Mouse (Mus musculus): ENCODE results near the gene Gm21860. TPM values are rescaled to one million over a fixed set of nuclear protein-coding genes. Genes with fewer than 3 reads are reported as not detected.
"Not testable (repeated sequence)": the region's sequence is repeated elsewhere in the genome, so short reads cannot be mapped to it uniquely, and the experiment has no call there.

Gene Gm21860
- polyA plus RNA-seq, 1 experiment from 2014 or later = not detected

DNA sequence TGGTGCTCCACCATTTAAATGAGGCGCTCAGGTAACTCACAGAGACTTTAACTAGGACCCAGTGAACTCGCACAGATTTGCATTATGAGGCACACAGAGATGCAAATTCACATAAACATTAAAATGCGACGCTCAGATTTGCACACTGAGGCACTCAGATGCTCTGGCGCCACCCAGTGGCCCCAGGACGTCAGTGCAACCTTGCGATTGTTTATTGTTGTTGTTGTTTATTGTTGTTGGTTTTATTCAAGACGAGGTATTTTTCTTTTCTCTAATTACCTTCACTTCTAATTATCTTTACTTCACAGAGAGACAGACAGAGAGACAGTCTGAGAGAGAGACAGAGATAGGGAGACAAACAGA lies 20.3 kb downstream of the Gm21860 start:
- H3K27me3 ChIP-seq (ENCODE audit: control insufficient read depth, insufficient read depth, low read depth, low read length); H3K27ac ChIP-seq (ENCODE audit: low read length); ATAC-seq; H3K4me1 ChIP-seq (ENCODE audit: control insufficient read depth, insufficient read depth, low read length); H3K4me2 ChIP-seq (ENCODE audit: low read length); H3K4me3 ChIP-seq (ENCODE audit: low read depth, low read length); H3K9ac ChIP-seq (ENCODE audit: low read depth, low read length); H3K36me3 ChIP-seq (ENCODE audit: control insufficient read depth, insufficient read depth, low read length): not testable (repeated sequence)
- H3K9me3 ChIP-seq (replicated peaks; ENCODE audit: control insufficient read depth, low read length, poor library complexity, severe bottlenecking) = peaks cover 13% of the 10 kb centered on the region
- WGBS = 63% methylated on average over 8 of the region's 8 CpGs

DNA sequence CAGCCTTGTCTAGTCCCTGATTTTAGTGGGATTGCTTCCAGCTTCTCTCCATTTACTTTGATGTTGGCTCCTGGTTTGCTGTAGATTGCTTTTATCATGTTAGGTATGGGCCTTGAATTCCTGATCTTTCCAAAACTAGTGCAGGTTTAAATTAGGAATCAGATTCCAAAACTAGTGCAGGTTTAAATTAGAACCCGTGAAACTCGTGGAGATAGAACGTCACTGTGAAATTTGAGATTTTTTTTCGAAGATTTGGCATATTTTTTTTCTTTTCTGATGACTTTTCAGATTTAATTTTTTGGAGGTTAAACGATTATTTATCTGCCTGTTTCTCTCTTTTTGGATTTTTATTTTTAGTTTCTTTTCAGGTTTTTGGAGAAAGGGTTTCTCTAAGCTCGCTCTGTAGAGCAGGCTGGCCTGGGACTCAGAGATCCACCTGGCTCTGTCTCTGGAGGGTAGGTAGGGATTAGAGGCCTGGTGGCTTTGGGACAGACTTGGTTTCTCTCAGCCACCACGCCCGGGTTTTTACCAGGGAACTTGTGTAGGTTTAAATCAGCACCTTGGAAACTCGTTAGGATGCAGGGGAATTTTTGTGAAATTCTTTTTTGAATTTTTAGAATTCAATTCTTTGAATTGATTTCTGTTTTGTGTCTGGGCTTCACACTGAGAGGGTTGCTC lies 20.8 kb downstream of the Gm21860 start:
- H3K4me2 ChIP-seq (ENCODE audit: low read length); ATAC-seq; H3K36me3 ChIP-seq (ENCODE audit: control insufficient read depth, insufficient read depth, low read length); H3K9ac ChIP-seq (ENCODE audit: low read depth, low read length); H3K4me1 ChIP-seq (ENCODE audit: control insufficient read depth, insufficient read depth, low read length); H3K9me3 ChIP-seq (replicated peaks; ENCODE audit: control insufficient read depth, low read length, poor library complexity, severe bottlenecking); H3K4me3 ChIP-seq (ENCODE audit: low read depth, low read length); H3K27me3 ChIP-seq (ENCODE audit: control insufficient read depth, insufficient read depth, low read depth, low read length); H3K27ac ChIP-seq (ENCODE audit: low read length): not testable (repeated sequence)
- WGBS = 88% methylated on average over 9 of the region's 9 CpGs

DNA sequence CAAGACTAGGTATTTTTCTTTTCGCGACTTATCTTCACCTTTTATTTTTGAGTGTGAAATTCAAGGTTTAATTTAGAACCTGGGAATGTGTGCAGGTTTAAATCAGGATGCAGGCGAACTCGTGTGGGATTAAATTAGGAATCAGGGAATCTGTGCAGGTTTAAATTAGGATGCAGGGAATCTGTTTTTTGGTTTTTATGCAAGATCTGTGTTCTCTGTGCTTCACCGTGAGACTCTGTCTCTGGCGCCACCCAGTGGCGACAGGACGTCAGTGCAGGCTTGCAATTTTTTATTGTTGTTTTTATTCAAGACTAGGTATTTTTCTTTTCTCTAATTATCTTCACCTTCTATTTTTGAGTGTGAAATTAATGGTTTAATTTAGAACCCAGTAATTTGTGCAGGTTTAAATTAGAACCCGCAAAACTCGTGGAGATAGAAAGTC lies 22.5 kb downstream of the Gm21860 start:
- H3K9ac ChIP-seq (ENCODE audit: low read depth, low read length); H3K9me3 ChIP-seq (replicated peaks; ENCODE audit: control insufficient read depth, low read length, poor library complexity, severe bottlenecking); H3K27me3 ChIP-seq (ENCODE audit: control insufficient read depth, insufficient read depth, low read depth, low read length); H3K36me3 ChIP-seq (ENCODE audit: control insufficient read depth, insufficient read depth, low read length); H3K4me2 ChIP-seq (ENCODE audit: low read length); H3K4me3 ChIP-seq (ENCODE audit: low read depth, low read length); ATAC-seq; H3K4me1 ChIP-seq (ENCODE audit: control insufficient read depth, insufficient read depth, low read length); H3K27ac ChIP-seq (ENCODE audit: low read length): not testable (repeated sequence)
- 54% methylated on average over 10 of the region's 10 CpGs for WGBS

DNA sequence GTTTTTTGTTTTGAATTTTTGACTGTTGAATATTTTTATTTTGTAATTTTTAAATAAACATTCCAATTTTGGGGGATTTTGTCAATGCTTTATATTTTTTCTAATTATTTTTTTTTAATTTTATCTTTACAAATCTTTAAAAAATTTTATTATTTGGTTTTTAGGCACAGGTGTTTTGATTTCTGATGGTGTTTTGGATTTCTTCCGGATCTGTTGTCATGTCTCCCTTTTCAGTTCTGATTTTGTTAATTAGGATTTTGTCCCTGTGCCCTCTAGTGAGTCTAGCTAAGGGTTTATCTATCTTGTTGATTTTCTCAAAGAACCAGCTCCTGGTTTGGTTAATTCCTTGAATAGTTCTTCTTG lies 23.0 kb downstream of the Gm21860 start:
- 47% methylated on average over 1 of the region's 1 CpGs for WGBS
- H3K9ac ChIP-seq (ENCODE audit: low read depth, low read length); ATAC-seq; H3K4me3 ChIP-seq (ENCODE audit: low read depth, low read length); H3K27ac ChIP-seq (ENCODE audit: low read length); H3K36me3 ChIP-seq (ENCODE audit: control insufficient read depth, insufficient read depth, low read length); H3K27me3 ChIP-seq (ENCODE audit: control insufficient read depth, insufficient read depth, low read depth, low read length); H3K9me3 ChIP-seq (replicated peaks; ENCODE audit: control insufficient read depth, low read length, poor library complexity, severe bottlenecking); H3K4me1 ChIP-seq (ENCODE audit: control insufficient read depth, insufficient read depth, low read length); H3K4me2 ChIP-seq (ENCODE audit: low read length): not testable (repeated sequence)

DNA sequence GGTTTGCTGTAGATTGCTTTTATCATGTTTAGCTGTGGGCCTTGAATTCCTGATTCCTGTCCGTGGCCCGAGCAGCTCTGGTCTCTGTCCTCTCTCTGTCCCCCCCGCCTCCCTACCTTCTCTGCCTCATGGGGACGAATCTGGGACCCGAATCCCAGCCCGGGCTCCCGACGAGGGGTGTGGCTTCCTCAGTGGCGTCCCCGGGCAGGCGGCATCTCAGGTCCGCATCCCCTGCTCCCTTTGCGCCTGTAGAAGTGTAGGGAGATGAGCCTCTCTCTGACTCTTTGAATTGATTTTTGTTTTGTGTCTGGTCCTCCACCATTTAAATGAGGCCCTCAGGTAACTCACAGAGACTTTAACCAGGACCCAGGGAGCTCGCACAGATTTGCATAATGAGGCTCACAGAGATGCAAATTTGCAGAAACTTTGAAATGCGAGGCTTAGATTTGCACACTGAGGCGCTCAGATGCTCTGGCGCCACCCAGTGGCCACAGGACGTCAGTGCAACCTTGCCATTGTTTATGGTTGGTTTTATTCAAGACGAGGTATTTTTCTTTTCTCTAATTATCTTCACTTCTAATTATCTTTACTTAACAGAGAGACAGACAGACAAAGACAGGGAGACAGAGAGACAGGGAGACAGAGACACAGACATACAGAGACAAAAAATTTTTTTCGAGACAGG lies 23.6 kb downstream of the Gm21860 start:
- not testable (repeated sequence) for H3K27me3 ChIP-seq (ENCODE audit: control insufficient read depth, insufficient read depth, low read depth, low read length); H3K9me3 ChIP-seq (replicated peaks; ENCODE audit: control insufficient read depth, low read length, poor library complexity, severe bottlenecking); H3K9ac ChIP-seq (ENCODE audit: low read depth, low read length); H3K27ac ChIP-seq (ENCODE audit: low read length); H3K36me3 ChIP-seq (ENCODE audit: control insufficient read depth, insufficient read depth, low read length); H3K4me1 ChIP-seq (ENCODE audit: control insufficient read depth, insufficient read depth, low read length); H3K4me3 ChIP-seq (ENCODE audit: low read depth, low read length); H3K4me2 ChIP-seq (ENCODE audit: low read length)
- 62% methylated on average over 19 of the region's 20 CpGs for WGBS
- peak; percentile 85; the same call in 1 of the 2 replicates for ATAC-seq

DNA sequence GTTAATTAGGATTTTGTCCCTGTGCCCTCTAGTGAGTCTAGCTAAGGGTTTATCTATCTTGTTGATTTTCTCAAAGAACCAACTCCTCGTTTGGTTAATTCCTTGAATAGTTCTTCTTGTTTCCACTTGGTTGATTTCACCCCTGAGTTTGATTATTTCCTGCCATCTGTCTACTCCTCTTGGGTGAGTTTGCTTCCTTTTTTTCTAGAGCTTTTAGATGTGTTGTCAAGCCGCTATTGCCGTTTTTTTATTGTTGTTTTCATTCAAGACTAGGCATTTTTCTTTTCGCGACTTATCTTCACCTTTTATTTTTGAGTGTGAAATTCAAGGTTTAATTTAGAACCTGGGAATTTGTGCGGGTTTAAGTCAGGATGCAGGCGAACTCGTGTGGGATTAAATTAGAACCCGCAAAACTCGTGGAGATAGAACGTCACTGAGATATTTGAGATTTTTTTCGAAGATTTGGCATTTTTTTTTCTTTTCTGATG lies 24.8 kb downstream of the Gm21860 start:
- H3K4me2 ChIP-seq (ENCODE audit: low read length); H3K27ac ChIP-seq (ENCODE audit: low read length); H3K9me3 ChIP-seq (replicated peaks; ENCODE audit: control insufficient read depth, low read length, poor library complexity, severe bottlenecking); H3K36me3 ChIP-seq (ENCODE audit: control insufficient read depth, insufficient read depth, low read length); H3K9ac ChIP-seq (ENCODE audit: low read depth, low read length); ATAC-seq; H3K4me3 ChIP-seq (ENCODE audit: low read depth, low read length); H3K27me3 ChIP-seq (ENCODE audit: control insufficient read depth, insufficient read depth, low read depth, low read length); H3K4me1 ChIP-seq (ENCODE audit: control insufficient read depth, insufficient read depth, low read length): not testable (repeated sequence)
- WGBS = 62% methylated on average over 11 of the region's 12 CpGs

DNA sequence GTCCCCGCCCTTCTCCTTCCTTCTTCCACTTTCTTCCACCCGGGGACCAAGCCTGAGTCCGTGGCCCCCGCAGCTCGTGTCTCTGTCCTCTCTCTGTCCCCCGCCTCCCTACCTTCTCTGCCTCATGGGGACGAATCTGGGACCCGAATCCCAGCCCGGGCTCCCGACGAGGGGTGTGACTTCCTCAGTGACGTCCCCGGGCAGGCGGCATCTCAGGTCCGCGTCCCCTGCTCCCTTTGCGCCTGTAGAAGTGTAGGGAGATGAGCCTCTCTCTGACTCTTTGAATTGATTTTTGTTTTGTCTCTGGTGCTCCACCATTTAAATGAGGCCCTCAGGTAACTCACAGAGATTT lies 25.7 kb downstream of the Gm21860 start:
- peak; percentile 71 for ATAC-seq
- 74% methylated on average over 15 of the region's 17 CpGs for WGBS

DNA sequence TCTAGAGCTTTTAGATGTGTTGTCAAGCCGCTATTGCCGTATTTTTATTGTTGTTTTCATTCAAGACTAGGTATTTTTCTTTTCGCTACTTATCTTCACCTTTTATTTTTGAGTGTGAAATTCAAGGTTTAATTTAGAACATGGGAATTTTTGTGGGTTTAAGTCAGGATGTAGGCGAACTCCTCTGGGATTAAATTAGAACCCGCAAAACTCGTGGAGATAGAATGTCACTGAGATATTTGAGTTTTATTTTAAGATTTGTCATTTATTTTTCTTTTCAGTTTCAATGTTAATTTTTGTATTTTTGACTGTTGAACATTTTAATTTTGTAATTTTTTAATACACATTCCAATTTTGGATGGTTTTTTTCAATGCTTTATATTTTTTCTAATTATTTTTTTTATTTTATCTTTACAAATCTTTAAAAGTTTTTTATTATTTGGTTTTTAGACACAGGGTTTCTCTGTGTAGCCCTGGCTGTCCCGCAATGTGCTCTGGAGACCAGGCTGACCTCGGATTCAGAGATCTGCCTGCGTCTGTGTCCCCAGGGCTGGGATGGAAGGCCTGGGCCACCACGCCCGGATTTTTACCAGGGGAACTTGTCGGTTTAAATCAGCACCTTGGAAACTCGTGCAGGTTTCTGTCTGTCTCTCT lies 26.2 kb downstream of the Gm21860 start:
- not testable (repeated sequence) for H3K36me3 ChIP-seq (ENCODE audit: control insufficient read depth, insufficient read depth, low read length); H3K9me3 ChIP-seq (replicated peaks; ENCODE audit: control insufficient read depth, low read length, poor library complexity, severe bottlenecking); H3K27ac ChIP-seq (ENCODE audit: low read length); H3K27me3 ChIP-seq (ENCODE audit: control insufficient read depth, insufficient read depth, low read depth, low read length); H3K9ac ChIP-seq (ENCODE audit: low read depth, low read length); H3K4me3 ChIP-seq (ENCODE audit: low read depth, low read length); H3K4me1 ChIP-seq (ENCODE audit: control insufficient read depth, insufficient read depth, low read length); H3K4me2 ChIP-seq (ENCODE audit: low read length)
- WGBS = 86% methylated on average over 13 of the region's 13 CpGs
- 0 out of 2 replicates have a peak, but pooled peaks have one; percentile 16 for ATAC-seq

More for the DNA sequence above, 25.7 kb downstream of the Gm21860 start:
- H3K9me3 ChIP-seq (replicated peaks; ENCODE audit: control insufficient read depth, low read length, poor library complexity, severe bottlenecking); H3K4me1 ChIP-seq (ENCODE audit: control insufficient read depth, insufficient read depth, low read length); H3K27ac ChIP-seq (ENCODE audit: low read length); H3K4me3 ChIP-seq (ENCODE audit: low read depth, low read length); H3K27me3 ChIP-seq (ENCODE audit: control insufficient read depth, insufficient read depth, low read depth, low read length); H3K36me3 ChIP-seq (ENCODE audit: control insufficient read depth, insufficient read depth, low read length); H3K9ac ChIP-seq (ENCODE audit: low read depth, low read length); H3K4me2 ChIP-seq (ENCODE audit: low read length): not testable (repeated sequence)

Data from midbrain, embryonic 16.5 days (tissue).